Mouse (Mus musculus) liver, postnatal 0 days (tissue): ENCODE measurements at regions not wholly inside any gene's neighbourhood (a gene's known extent, or its start where the extent isn't known, plus 50 kb on each side); places are given as distances from the start of the nearest gene placed in this dataset.
A peak's percentile ranks its signal among the peaks of the same experiment; 100 is the strongest.

Source experiments
- CTCF ChIP-seq: sonication (generic); IDR thresholded peaks from 2 replicates; pipeline ENCODE4 v1.5.1; 2016; ENCODE audit warnings: antibody characterized with exemption, low read depth
- EP300 ChIP-seq: IDR thresholded peaks from 2 replicates; pipeline ENCODE4 v1.6.1; 2016; ENCODE audit warnings: antibody characterized with exemption, low read depth, mild to moderate bottlenecking

DNA sequence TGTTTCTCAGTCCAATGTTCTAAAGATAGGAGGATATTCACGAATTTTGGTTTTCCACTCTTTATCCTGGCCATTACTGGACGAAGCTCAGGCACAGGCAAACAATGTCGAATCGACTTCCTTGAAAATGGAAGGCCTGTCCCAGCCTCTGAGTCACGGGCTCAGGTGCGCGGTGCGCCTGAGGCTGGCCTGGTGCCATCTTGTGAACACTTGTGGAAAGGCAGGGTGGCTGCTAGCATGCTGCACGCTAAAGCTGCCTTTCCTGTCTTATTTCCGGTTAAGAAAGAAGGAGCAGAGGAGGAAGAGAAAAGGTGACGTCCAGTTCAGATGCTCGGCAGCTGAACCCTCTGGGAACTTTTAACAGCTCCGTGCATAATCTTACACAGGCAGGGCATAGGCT lies 107.6 kb upstream of the Slc30a5 start:
- 0 out of 2 replicates have a peak, but pooled peaks have one; percentile 6 for TF ChIP-seq CTCF
- TF ChIP-seq EP300, result no peak
